Mouse (Mus musculus) 3T3-L1 (cell line): ENCODE results near the gene Wfikkn2.

Experiments used
- DNase-seq: peaks from one replicate; pipeline ENCODE4 v3.0.0-alpha.2; 2015; ENCODE audit warnings: low read depth, low spot score

Gene Wfikkn2

GRCm38 (mm10) chr11:94265134-94265785 is 19.5 kb upstream of the Wfikkn2 start:
- DNase-seq, result peak; percentile 72

GRCm38 (mm10) chr11:94261585-94262370 is 16.0 kb upstream of the Wfikkn2 start:
- no peak for DNase-seq

GRCm38 (mm10) chr11:94259814-94260213 is 14.0 kb upstream of the Wfikkn2 start:
- DNase-seq, result no peak

- DNase-seq, result no peak
Observed at GRCm38 (mm10) chr11:94257987-94258386, 12.2 kb upstream of the Wfikkn2 start.

GRCm38 (mm10) chr11:94255733-94256132 is 9.9 kb upstream of the Wfikkn2 start:
- no peak for DNase-seq

- DNase-seq, result peak; percentile 93
Observed at GRCm38 (mm10) chr11:94253691-94254090, 7.9 kb upstream of the Wfikkn2 start.

- DNase-seq, result no peak
Observed at GRCm38 (mm10) chr11:94253156-94253555, 7.4 kb upstream of the Wfikkn2 start.

GRCm38 (mm10) chr11:94246789-94247061 is 920 bp upstream of the Wfikkn2 start:
- DNase-seq, result no peak

- no peak for DNase-seq
Observed at GRCm38 (mm10) chr11:94244385-94244784, 1.4 kb downstream of the Wfikkn2 start.

GRCm38 (mm10) chr11:94243422-94244180 is 2.2 kb downstream of the Wfikkn2 start:
- no peak for DNase-seq

GRCm38 (mm10) chr11:94242760-94243421 is 2.9 kb downstream of the Wfikkn2 start:
- no peak for DNase-seq

GRCm38 (mm10) chr11:94239706-94240105 is 6.1 kb downstream of the Wfikkn2 start:
- DNase-seq, result no peak

GRCm38 (mm10) chr11:94238786-94239185 is 7.0 kb downstream of the Wfikkn2 start:
- no peak for DNase-seq

GRCm38 (mm10) chr11:94236074-94236473 is 9.7 kb downstream of the Wfikkn2 start:
- peak; percentile 95 for DNase-seq

GRCm38 (mm10) chr11:94234857-94235256 is 10.9 kb downstream of the Wfikkn2 start:
- DNase-seq, result no peak

- DNase-seq, result no peak
Observed at GRCm38 (mm10) chr11:94234380-94234779, 11.4 kb downstream of the Wfikkn2 start.

- no peak for DNase-seq
Observed at GRCm38 (mm10) chr11:94233405-94233804, 12.4 kb downstream of the Wfikkn2 start.

GRCm38 (mm10) chr11:94231821-94232552 is 13.8 kb downstream of the Wfikkn2 start:
- DNase-seq, result peak; percentile 82

- DNase-seq, result no peak
Observed at GRCm38 (mm10) chr11:94230244-94230643, 15.6 kb downstream of the Wfikkn2 start.

- no peak for DNase-seq
Observed at GRCm38 (mm10) chr11:94229207-94229960, 16.4 kb downstream of the Wfikkn2 start.

- no peak for DNase-seq
Observed at GRCm38 (mm10) chr11:94228416-94228815, 17.4 kb downstream of the Wfikkn2 start.
